Mouse (Mus musculus) limb, embryonic 14.5 days (tissue): ENCODE data around the gene Serinc3. TPM values are rescaled to one million over a fixed set of nuclear protein-coding genes. Genes with fewer than 3 reads are reported as not detected.
"Not testable (repeated sequence)": the region's sequence is repeated elsewhere in the genome, so short reads cannot be mapped to it uniquely, and the experiment has no call there.

Experiments
- ATAC-seq: fragments of 200-750 bp; cut with Nextera tagmentation; 2 replicates; pipeline ENCODE4 v1.8.0; 2017; ENCODE audit warnings: low read depth, moderate number of reproducible peaks, moderate TSS enrichment; ENCODE audit not compliant: low FRiP score
- DNase-seq: peaks from one replicate; pipeline ENCODE4 v3.0.0-alpha.2; 2015; ENCODE audit warnings: low spot score
- H3K27ac ChIP-seq: fragments of 300-500 bp; sonication (generic); replicated peaks from 2 replicates; pipeline ENCODE4 v1.5.1; 2014; ENCODE audit warnings: low read depth, mild to moderate bottlenecking, low read length, moderate library complexity, mixed read lengths
- H3K27me3 ChIP-seq: fragments of 300-500 bp; sonication (generic); 2 replicates; pipeline ENCODE4 v1.6.1; 2014; ENCODE audit warnings: low read length, mixed read lengths; ENCODE audit not compliant: control insufficient read depth, insufficient read depth
- H3K36me3 ChIP-seq: fragments of 300-500 bp; sonication (generic); 2 replicates; pipeline ENCODE4 v1.6.1; 2014; ENCODE audit warnings: mild to moderate bottlenecking, low read length, moderate library complexity, mixed read lengths; ENCODE audit not compliant: control insufficient read depth, insufficient read depth
- H3K4me1 ChIP-seq: fragments of 300-500 bp; sonication (generic); 2 replicates; pipeline ENCODE4 v1.6.1; 2014; ENCODE audit warnings: antibody characterized with exemption, low read length, mixed read lengths; ENCODE audit not compliant: control insufficient read depth, insufficient read depth
- H3K4me2 ChIP-seq: fragments of 300-500 bp; sonication (generic); replicated peaks from 2 replicates; pipeline ENCODE4 v1.6.1; 2014; ENCODE audit warnings: low read depth, mild to moderate bottlenecking, low read length, moderate library complexity; ENCODE audit not compliant: severe bottlenecking
- H3K4me3 ChIP-seq: fragments of 300-500 bp; sonication (generic); replicated peaks from 2 replicates; pipeline ENCODE4 v1.5.1; 2014; ENCODE audit warnings: low read length
- H3K9ac ChIP-seq: fragments of 300-500 bp; sonication (generic); 2 replicates; pipeline ENCODE4 v1.6.1; 2014; ENCODE audit warnings: mild to moderate bottlenecking, low read depth, low read length, moderate library complexity; ENCODE audit not compliant: severe bottlenecking
- H3K9me3 ChIP-seq: fragments of 300-500 bp; sonication (generic); 2 replicates; pipeline ENCODE4 v1.6.1; 2016; ENCODE audit warnings: low read length; ENCODE audit not compliant: control insufficient read depth
- POLR2A ChIP-seq: fragments of 200-500 bp; IDR thresholded peaks from 2 replicates; pipeline ENCODE4 v1.8.0; 2012; ENCODE audit warnings: inconsistent platforms, mild to moderate bottlenecking, moderate library complexity, borderline replicate concordance; ENCODE audit not compliant: insufficient read depth, insufficient read length; ENCODE audit errors: extremely low read depth
- WGBS: fragments of 180-500 bp; shearing (Covaris S2); extraction: QIAGEN DNeasy Blood & Tissue Kit; methylation state at CpG from one replicate; pipeline ENCODE4 v1.1.7; 2014; 5-methylcytosine and 5-hydroxymethylcytosine counted together
- polyA plus RNA-seq, 2 experiments: library from polyadenylated mRNA; depleted of rRNA in 1 of 2; stranded (reverse) in 1 of 2; unstranded in 1 of 2; fragments of >200 nt; fragmentation: Nextera tagmentation in 1 of 2; extraction: Ambion mirVana in 1 of 2; gene quantifications; 2 replicates each; pipeline versions ENCODE4 v1.2.1 to v1.2.3; 2012 to 2014

Gene Serinc3
- polyA plus RNA-seq, 2 experiments, result 43.4 to 99.5 TPM

GRCm38 (mm10) chr2:163690409-163691304 is 45.7 kb upstream of the Serinc3 start:
- peaks cover 14% of the 10 kb centered on the region for H3K4me1 ChIP-seq
- 0 out of 2 replicates have a peak overlapping the region, but pooled peaks have one; percentile 12 for H3K9ac ChIP-seq
- no peak overlapping the region for H3K4me2 ChIP-seq
- H3K4me3 ChIP-seq, result no peak overlapping the region
- peak; percentile 10; the same call in 1 of the 2 replicates for ATAC-seq
- no peak overlapping the region for H3K27ac ChIP-seq
- H3K9me3 ChIP-seq, result no peaks in the 10 kb centered on the region
- DNase-seq, result no peak
- 82% methylated on average over 8 of the region's 8 CpGs for WGBS
- TF ChIP-seq POLR2A, result no peak
- H3K27me3 ChIP-seq, result no peaks in the 10 kb centered on the region
- no peaks in the 10 kb centered on the region for H3K36me3 ChIP-seq

GRCm38 (mm10) chr2:163689771-163690170 is 44.8 kb upstream of the Serinc3 start:
- Histone ChIP-seq H3K4me1 (peaks cover 22% of the 10 kb centered on the region), H3K4me3 (no peak overlapping the region), H3K9me3 (no peaks in the 10 kb centered on the region), H3K27me3 (no peaks in the 10 kb centered on the region), H3K9ac (no peak overlapping the region), H3K36me3 (no peaks in the 10 kb centered on the region), H3K27ac (no peak overlapping the region), H3K4me2 (no peak overlapping the region)
- DNase-seq (no peak), ATAC-seq (no peak)
- WGBS, result 90% methylated on average over 3 of the region's 3 CpGs
- no peak for TF ChIP-seq POLR2A

- H3K27ac ChIP-seq, DNase-seq, H3K9ac ChIP-seq, H3K9me3 ChIP-seq, H3K4me3 ChIP-seq, H3K36me3 ChIP-seq, H3K27me3 ChIP-seq, ATAC-seq, H3K4me2 ChIP-seq: not testable (repeated sequence)
- 92% methylated on average over 1 of the region's 1 CpGs for WGBS
- H3K4me1 ChIP-seq, result peaks cover 17% of the 10 kb centered on the region
These were observed 43.4 kb upstream of the Serinc3 start for GRCm38 (mm10) chr2:163688377-163688776.

- Histone ChIP-seq H3K27ac (no peak overlapping the region), H3K9me3 (no peaks in the 10 kb centered on the region)
- 65% methylated on average over 3 of the region's 3 CpGs for WGBS
These were observed 42.0 kb upstream of the Serinc3 start for GRCm38 (mm10) chr2:163686886-163687285.

GRCm38 (mm10) chr2:163686233-163686632 is 41.3 kb upstream of the Serinc3 start:
- Histone ChIP-seq H3K9ac (no peak overlapping the region), H3K27me3 (no peaks in the 10 kb centered on the region), H3K4me3 (no peak overlapping the region), H3K4me1 (peaks cover 14% of the 10 kb centered on the region), H3K36me3 (no peaks in the 10 kb centered on the region), H3K27ac (no peak overlapping the region), H3K9me3 (no peaks in the 10 kb centered on the region), H3K4me2 (no peak overlapping the region)
- WGBS, result 73% methylated on average over 5 of the region's 5 CpGs
- no peak for ATAC-seq
- TF ChIP-seq POLR2A, result no peak
- DNase-seq, result no peak

More at GRCm38 (mm10) chr2:163686886-163687285, 42.0 kb upstream of the Serinc3 start:
- DNase-seq (no peak), ATAC-seq (no peak)
- H3K4me1 ChIP-seq, result peaks cover 14% of the 10 kb centered on the region
- no peak for TF ChIP-seq POLR2A
- no peaks in the 10 kb centered on the region for H3K36me3 ChIP-seq
- no peak overlapping the region for H3K4me3 ChIP-seq
- H3K4me2 ChIP-seq, result no peak overlapping the region
- H3K9ac ChIP-seq, result no peak overlapping the region
- H3K27me3 ChIP-seq, result no peaks in the 10 kb centered on the region
